Comparison of ENCODE assay signal across 9 mouse cellular contexts in the genomic region with DNA sequence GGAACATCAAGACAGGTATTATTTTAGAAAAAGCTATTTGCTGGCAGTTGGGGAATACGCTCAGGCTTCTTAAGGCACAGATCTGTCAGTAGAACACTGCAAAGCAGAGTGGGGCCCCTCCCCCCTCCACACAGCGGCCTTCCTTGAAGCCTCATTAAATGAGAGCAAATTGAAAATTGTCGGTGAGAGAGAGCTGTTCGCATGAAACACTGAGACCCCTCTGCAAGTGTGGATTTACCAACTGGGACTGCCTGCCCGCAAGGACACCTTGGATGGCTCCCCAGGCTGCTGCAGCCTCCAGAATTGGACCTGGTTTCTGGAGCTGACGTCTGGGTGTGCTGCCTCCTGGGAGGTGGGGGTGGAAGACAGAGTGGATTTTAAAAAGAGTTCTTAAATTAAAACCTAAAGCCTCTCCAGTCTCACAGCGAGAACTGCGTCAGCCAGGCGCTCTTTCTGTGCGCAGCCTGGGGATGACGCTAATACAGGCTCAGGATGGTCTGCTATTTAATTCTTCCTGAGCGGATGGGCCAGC. TPM values are rescaled to one million over a fixed set of nuclear protein-coding genes. Genes with fewer than 3 reads are reported as not detected.
A peak's percentile ranks its signal among the peaks of the same experiment; 100 is the strongest.
DNase-seq lines count a peak whose midpoint lies in the region; ATAC-seq and TF ChIP-seq lines count a peak whose summit lies in the region.
"Had no signal": no experiment of that assay in that cellular context is flagged by ENCODE, and none has a peak within 500 bp of the region (broad histone marks: within the 10 kb centered on the region; RNA-seq: fewer than 3 reads in every experiment).

No protein-coding gene starts in this region.

- H3K4me3 ChIP-seq in midbrain, embryonic 11.5 days (ENCODE audit: low read depth, low read length) = no peak overlapping the region
- no peak overlapping the region for H3K4me3 ChIP-seq in midbrain, embryonic 10.5 days
- no peak overlapping the region for H3K4me3 ChIP-seq in hindbrain, embryonic 10.5 days
- no peak overlapping the region for H3K4me3 ChIP-seq in liver, postnatal 0 days (ENCODE audit: low read depth, low read length)
- H3K4me3 ChIP-seq: megakaryocyte, embryonic 14.5 days had no signal

- ATAC-seq in midbrain, embryonic 11.5 days (ENCODE audit: low FRiP score) = peak; percentile 44; the same call in 1 of the 2 replicates
- ATAC-seq in liver, postnatal 0 days = no peak

- TF ChIP-seq EP300 in liver, postnatal 0 days (IDR thresholded peaks at IDR 0.05; ENCODE audit: low read depth) = no peak

- no peak overlapping the region for H3K9ac ChIP-seq in midbrain, embryonic 11.5 days (ENCODE audit: low read length)
- no peak overlapping the region for H3K9ac ChIP-seq in liver, postnatal 0 days (replicated peaks)

- intact Hi-C loops in left cerebral cortex, postnatal 4 days (cut with DNase I) = no loop called here

- 0 out of 2 replicates have a peak, but pooled peaks cover 2% of the 10 kb centered on the region for H3K4me1 ChIP-seq in midbrain, embryonic 11.5 days (ENCODE audit: control insufficient read depth, insufficient read depth, low read length)
- peaks cover 25% of the 10 kb centered on the region for H3K4me1 ChIP-seq in midbrain, embryonic 10.5 days
- peaks cover 28% of the 10 kb centered on the region for H3K4me1 ChIP-seq in hindbrain, embryonic 10.5 days (replicated peaks)
- no peaks in the 10 kb centered on the region for H3K4me1 ChIP-seq in liver, postnatal 0 days (ENCODE audit: insufficient read depth)
- H3K4me1 ChIP-seq: megakaryocyte, embryonic 14.5 days had no signal

- no peaks in the 10 kb centered on the region for H3K27me3 ChIP-seq in midbrain, embryonic 11.5 days (ENCODE audit: control insufficient read depth, insufficient read depth, low read length)
- no peaks in the 10 kb centered on the region for H3K27me3 ChIP-seq in midbrain, embryonic 10.5 days (ENCODE audit: low read depth, poor library complexity, severe bottlenecking)
- no peaks in the 10 kb centered on the region for H3K27me3 ChIP-seq in hindbrain, embryonic 10.5 days (ENCODE audit: insufficient read depth, poor library complexity, severe bottlenecking)
- no peaks in the 10 kb centered on the region for H3K27me3 ChIP-seq in liver, postnatal 0 days (ENCODE audit: insufficient read depth, low read length)
- H3K27me3 ChIP-seq: megakaryocyte, embryonic 14.5 days had no signal

- no peaks in the 10 kb centered on the region for H3K9me3 ChIP-seq in midbrain, embryonic 11.5 days (ENCODE audit: control insufficient read depth, low read length)
- no peaks in the 10 kb centered on the region for H3K9me3 ChIP-seq in midbrain, embryonic 10.5 days (replicated peaks)
- no peaks in the 10 kb centered on the region for H3K9me3 ChIP-seq in hindbrain, embryonic 10.5 days
- no peaks in the 10 kb centered on the region for H3K9me3 ChIP-seq in liver, postnatal 0 days (ENCODE audit: low read length)

- 58% methylated on average over 12 of the region's 12 CpGs for whole genome bisulfite sequencing in midbrain, embryonic 11.5 days
- 64% methylated on average over 12 of the region's 12 CpGs for WGBS in midbrain, embryonic 10.5 days
- 66% methylated on average over 12 of the region's 12 CpGs for WGBS in hindbrain, embryonic 10.5 days
- 75% methylated on average over 12 of the region's 12 CpGs for WGBS in liver, postnatal 0 days (ENCODE audit: insufficient replicate concordance)

- no peak for TF ChIP-seq CTCF in liver, postnatal 0 days (IDR thresholded peaks at IDR 0.05; ENCODE audit: low read depth)

- H3K27ac ChIP-seq in midbrain, embryonic 11.5 days (ENCODE audit: low read depth, low read length) = no peak overlapping the region
- no peak overlapping the region for H3K27ac ChIP-seq in midbrain, embryonic 10.5 days (replicated peaks)
- H3K27ac ChIP-seq in hindbrain, embryonic 10.5 days = peak overlapping the region; percentile 59; the same call in 1 of the 2 replicates
- no peak overlapping the region for H3K27ac ChIP-seq in liver, postnatal 0 days (ENCODE audit: low read depth)

- DNase-seq in midbrain, embryonic 11.5 days (ENCODE audit: low spot score, missing footprints) = no peak
- DNase-seq in midbrain, embryonic 10.5 days (ENCODE audit: low spot score) = no peak
- no peak for DNase-seq in hindbrain, embryonic 10.5 days (ENCODE audit: low spot score)
- peak; percentile 28 for DNase-seq in left cerebral cortex, postnatal 4 days
- peak; percentile 66 to 83 for DNase-seq in right cerebral cortex, postnatal 36 days (ENCODE audit: low spot score in 2 of 2)
- no peak for DNase-seq in ovary, adult 18-20 months (ENCODE audit: low spot score)
- no peak for DNase-seq in gastrocnemius, adult 18-20 months (ENCODE audit: low spot score)
- DNase-seq in liver, postnatal 0 days = no peak

- H3K36me3 ChIP-seq in midbrain, embryonic 11.5 days (ENCODE audit: control insufficient read depth, insufficient read depth, low read length) = no peaks in the 10 kb centered on the region
- H3K36me3 ChIP-seq in midbrain, embryonic 10.5 days = no peaks in the 10 kb centered on the region
- H3K36me3 ChIP-seq in hindbrain, embryonic 10.5 days = no peaks in the 10 kb centered on the region
- no peaks in the 10 kb centered on the region for H3K36me3 ChIP-seq in liver, postnatal 0 days (replicated peaks; ENCODE audit: insufficient read depth, low read length)

- no peak overlapping the region for H3K4me2 ChIP-seq in midbrain, embryonic 11.5 days
- no peak overlapping the region for H3K4me2 ChIP-seq in liver, postnatal 0 days (ENCODE audit: low read depth, low read length)

RNA-seq across cellular contexts. Expression of a gene that starts 46.9 kb away (rescaled TPM):
- 96.2 and 96.4 TPM in 2 replicates for polyA plus RNA-seq in midbrain, embryonic 11.5 days (2014; fragmentation: Nextera tagmentation; extraction: Ambion mirVana)
- 37.3 and 59.0 TPM in 2 replicates for polyA plus RNA-seq in midbrain, embryonic 10.5 days (2016; fragmentation: Nextera tagmentation; extraction: Ambion mirVana)
- 45.8 and 67.6 TPM in 2 replicates for polyA plus RNA-seq in hindbrain, embryonic 10.5 days (2016; fragmentation: Nextera tagmentation; extraction: Ambion mirVana)
- 100 to 1,000 TPM; 441 to 484 TPM for total RNA-seq in left cerebral cortex, postnatal 4 days (2021)
- total RNA-seq in gastrocnemius, adult 18-20 months (2021) = under 1 TPM; 0.40 to 0.68 TPM
- polyA plus RNA-seq in liver, postnatal 0 days (2015; fragmentation: Nextera tagmentation; extraction: Ambion mirVana) = 0.12 and 0.13 TPM in 2 replicates

Comparison
In these comparisons a context has a peak if more than half of its experiments do, and no peak if none do; other contexts are left out.
1. DNase-seq: peak in left cerebral cortex, postnatal 4 days (single experiment) and right cerebral cortex, postnatal 36 days (2 of 2); none in midbrain, embryonic 11.5 days (single experiment), midbrain, embryonic 10.5 days (single experiment), hindbrain, embryonic 10.5 days (single experiment), ovary, adult 18-20 months (single experiment), gastrocnemius, adult 18-20 months (single experiment) and liver, postnatal 0 days (single experiment).
2. RNA of a gene that starts 46.9 kb away (polyA plus RNA-seq): 96.2 to 96.4 TPM in midbrain, embryonic 11.5 days, 45.8 to 67.6 TPM in hindbrain, embryonic 10.5 days and 37.3 to 59.0 TPM in midbrain, embryonic 10.5 days; 0.12 to 0.13 TPM in liver, postnatal 0 days; every median in the first group is over 10 times any median in the second.